In genomic region chr16:52383456-52384185, GRCm38 (mm10) we compare ENCODE assay signal across 9 mouse cellular contexts.
DNase-seq lines count a peak whose midpoint lies in the region; ATAC-seq and TF ChIP-seq lines count a peak whose summit lies in the region.
"Had no signal": no experiment of that assay in that cellular context is flagged by ENCODE, and none has a peak within 500 bp of the region (broad histone marks: within the 10 kb centered on the region; RNA-seq: fewer than 3 reads in every experiment).

No protein-coding gene starts in this region.

- no peak overlapping the region for H3K4me3 ChIP-seq in midbrain, embryonic 10.5 days
- H3K4me3 ChIP-seq in midbrain, postnatal 0 days (ENCODE audit: low read depth, low read length): no peak overlapping the region
- H3K4me3 ChIP-seq in hindbrain, embryonic 11.5 days (ENCODE audit: low read depth, low read length): no peak overlapping the region
- no peak overlapping the region for H3K4me3 ChIP-seq in midbrain, embryonic 16.5 days (ENCODE audit: low read depth, low read length)
- H3K4me3 ChIP-seq: intestine, embryonic 15.5 days had no signal

- 72% methylated on average over 13 of the region's 13 CpGs for WGBS in midbrain, embryonic 10.5 days
- WGBS in midbrain, postnatal 0 days: 41% methylated on average over 13 of the region's 13 CpGs
- 53% methylated on average over 13 of the region's 13 CpGs for WGBS in hindbrain, embryonic 11.5 days
- 52% methylated on average over 13 of the region's 13 CpGs for WGBS in midbrain, embryonic 16.5 days

- H3K27me3 ChIP-seq in midbrain, embryonic 10.5 days (ENCODE audit: low read depth, poor library complexity, severe bottlenecking): no peaks in the 10 kb centered on the region
- H3K27me3 ChIP-seq in midbrain, postnatal 0 days (ENCODE audit: insufficient read depth, low read length): no peaks in the 10 kb centered on the region
- no peaks in the 10 kb centered on the region for H3K27me3 ChIP-seq in hindbrain, embryonic 11.5 days (ENCODE audit: control insufficient read depth, insufficient read depth, low read length)
- no peaks in the 10 kb centered on the region for H3K27me3 ChIP-seq in midbrain, embryonic 16.5 days (ENCODE audit: control insufficient read depth, insufficient read depth, low read depth, low read length)
- H3K27me3 ChIP-seq: intestine, embryonic 15.5 days had no signal

- peak; percentile 15 for DNase-seq in midbrain, embryonic 10.5 days (ENCODE audit: low spot score)
- DNase-seq in midbrain, postnatal 0 days (ENCODE audit: low spot score): no peak
- peak; percentile 31 for DNase-seq in embryo, embryonic 10.5 days (ENCODE audit: low spot score)
- no peak for DNase-seq in hindbrain, embryonic 11.5 days (ENCODE audit: low spot score)
- no peak for DNase-seq in right cerebral cortex, postnatal 4 days
- no peak for DNase-seq in frontal cortex, postnatal 25 days (ENCODE audit: low spot score in 2 of 2)

- H3K9ac ChIP-seq in midbrain, postnatal 0 days (replicated peaks; ENCODE audit: low read length, poor library complexity, severe bottlenecking): no peak overlapping the region
- no peak overlapping the region for H3K9ac ChIP-seq in hindbrain, embryonic 11.5 days (ENCODE audit: low read depth, low read length)
- no peak overlapping the region for H3K9ac ChIP-seq in midbrain, embryonic 16.5 days (ENCODE audit: low read depth, low read length)
- H3K9ac ChIP-seq: intestine, embryonic 15.5 days had no signal

- H3K36me3 ChIP-seq in midbrain, embryonic 10.5 days: no peaks in the 10 kb centered on the region
- H3K36me3 ChIP-seq in midbrain, postnatal 0 days (ENCODE audit: insufficient read depth, low read length): no peaks in the 10 kb centered on the region
- no peaks in the 10 kb centered on the region for H3K36me3 ChIP-seq in hindbrain, embryonic 11.5 days (ENCODE audit: control insufficient read depth, insufficient read depth, low read length)
- H3K36me3 ChIP-seq in midbrain, embryonic 16.5 days (ENCODE audit: control insufficient read depth, insufficient read depth, low read length): no peaks in the 10 kb centered on the region
- H3K36me3 ChIP-seq: intestine, embryonic 15.5 days had no signal

- H3K9me3 ChIP-seq in midbrain, embryonic 10.5 days (replicated peaks): no peaks in the 10 kb centered on the region
- no peaks in the 10 kb centered on the region for H3K9me3 ChIP-seq in midbrain, postnatal 0 days (ENCODE audit: low read length)
- no peaks in the 10 kb centered on the region for H3K9me3 ChIP-seq in hindbrain, embryonic 11.5 days (ENCODE audit: control insufficient read depth, low read length)
- no peaks in the 10 kb centered on the region for H3K9me3 ChIP-seq in midbrain, embryonic 16.5 days (replicated peaks; ENCODE audit: control insufficient read depth, low read length, poor library complexity, severe bottlenecking)
- H3K9me3 ChIP-seq: intestine, embryonic 15.5 days had no signal

- no peak for ATAC-seq in midbrain, postnatal 0 days (ENCODE audit: low FRiP score)
- peak; percentile 60; the same call in 1 of the 2 replicates for ATAC-seq in hindbrain, embryonic 11.5 days (ENCODE audit: low FRiP score)
- ATAC-seq in midbrain, embryonic 16.5 days: 0 out of 2 replicates have a peak, but pooled peaks have one; percentile 62
- ATAC-seq: forebrain, embryonic 16.5 days; intestine, embryonic 15.5 days had no signal

- H3K4me1 ChIP-seq in midbrain, embryonic 10.5 days: no peaks in the 10 kb centered on the region
- no peaks in the 10 kb centered on the region for H3K4me1 ChIP-seq in midbrain, postnatal 0 days (ENCODE audit: insufficient read depth, low read length)
- no peaks in the 10 kb centered on the region for H3K4me1 ChIP-seq in hindbrain, embryonic 11.5 days (replicated peaks; ENCODE audit: control insufficient read depth, insufficient read depth, low read length)
- H3K4me1 ChIP-seq in midbrain, embryonic 16.5 days (ENCODE audit: control insufficient read depth, insufficient read depth, low read length): peaks cover 3% of the 10 kb centered on the region; the same call in 1 of the 2 replicates
- H3K4me1 ChIP-seq: intestine, embryonic 15.5 days had no signal

- no peak for TF ChIP-seq CTCF in midbrain, postnatal 0 days (IDR thresholded peaks at IDR 0.05)

- no peak overlapping the region for H3K4me2 ChIP-seq in midbrain, postnatal 0 days (ENCODE audit: low read depth, low read length, poor library complexity, severe bottlenecking)
- H3K4me2 ChIP-seq in hindbrain, embryonic 11.5 days (replicated peaks; ENCODE audit: low read depth, low read length): no peak overlapping the region
- no peak overlapping the region for H3K4me2 ChIP-seq in midbrain, embryonic 16.5 days (ENCODE audit: low read length)
- H3K4me2 ChIP-seq: intestine, embryonic 15.5 days had no signal

- H3K27ac ChIP-seq in midbrain, embryonic 10.5 days (replicated peaks): no peak overlapping the region
- H3K27ac ChIP-seq in midbrain, postnatal 0 days (ENCODE audit: low read depth, low read length): no peak overlapping the region
- H3K27ac ChIP-seq in hindbrain, embryonic 11.5 days (ENCODE audit: low read depth, low read length): no peak overlapping the region
- H3K27ac ChIP-seq in midbrain, embryonic 16.5 days (ENCODE audit: low read length): no peak overlapping the region
- H3K27ac ChIP-seq: intestine, embryonic 15.5 days had no signal

Comparison
In these comparisons a context has a peak if more than half of its experiments do, and no peak if none do; other contexts are left out.
1. DNase-seq: peak in midbrain, embryonic 10.5 days (single experiment) and embryo, embryonic 10.5 days (single experiment); none in midbrain, postnatal 0 days (single experiment), hindbrain, embryonic 11.5 days (single experiment), right cerebral cortex, postnatal 4 days (single experiment) and frontal cortex, postnatal 25 days (0 of 2).